Mouse (Mus musculus) brown adipose tissue, adult 24 weeks (tissue): ENCODE data around the gene Endog. TPM values are rescaled to one million over a fixed set of nuclear protein-coding genes. Genes with fewer than 3 reads are reported as not detected.

ENCODE experiments used
- H3K27ac ChIP-seq: fragments of 200-500 bp; replicated peaks from 2 replicates; pipeline ENCODE4 v1.5.1; 2012; ENCODE audit warnings: low read depth, mild to moderate bottlenecking, low read length
- H3K4me1 ChIP-seq: fragments of 200-500 bp; 2 replicates; pipeline ENCODE4 v1.6.1; 2012; ENCODE audit warnings: low read length, mixed read lengths; ENCODE audit not compliant: control insufficient read depth, insufficient read depth, insufficient read length
- H3K4me3 ChIP-seq: fragments of 200-500 bp; 2 replicates; pipeline ENCODE4 v1.5.1; 2012; ENCODE audit warnings: low read depth, mild to moderate bottlenecking, low read length, moderate library complexity; ENCODE audit not compliant: insufficient read depth
- polyA plus RNA-seq: library from polyadenylated mRNA; stranded (reverse); fragments of >200 nt; gene quantifications from 2 replicates; pipeline ENCODE4 v1.2.4, GENCODE M21; 2012; ENCODE audit not compliant: missing spikeins, insufficient read depth, insufficient read length

Gene Endog
- polyA plus RNA-seq, 1 experiment = 64.4 TPM

- no peak overlapping the region for H3K4me3 ChIP-seq
- H3K27ac ChIP-seq = no peak overlapping the region
- no peaks in the 10 kb centered on the region for H3K4me1 ChIP-seq
These were observed 12.4 kb downstream of the Endog start for GRCm38 (mm10) chr2:30183721-30184120.

- Histone ChIP-seq H3K4me1 (no peaks in the 10 kb centered on the region), H3K27ac (no peak overlapping the region), H3K4me3 (no peak overlapping the region)
These were observed 14.0 kb downstream of the Endog start for GRCm38 (mm10) chr2:30185276-30185675.

- H3K27ac ChIP-seq = no peak overlapping the region
- H3K4me3 ChIP-seq = no peak overlapping the region
- no peaks in the 10 kb centered on the region for H3K4me1 ChIP-seq
These were observed 14.4 kb downstream of the Endog start for GRCm38 (mm10) chr2:30185681-30186080.

- Histone ChIP-seq H3K27ac (no peak overlapping the region), H3K4me1 (no peaks in the 10 kb centered on the region), H3K4me3 (no peak overlapping the region)
These were observed 20.7 kb downstream of the Endog start for GRCm38 (mm10) chr2:30191790-30192580.

GRCm38 (mm10) chr2:30194656-30195055 is 23.4 kb downstream of the Endog start:
- Histone ChIP-seq H3K4me3 (no peak overlapping the region), H3K4me1 (peaks cover 2% of the 10 kb centered on the region; the same call in 1 of the 2 replicates), H3K27ac (no peak overlapping the region)

GRCm38 (mm10) chr2:30198021-30198420 is 26.7 kb downstream of the Endog start:
- no peak overlapping the region for H3K27ac ChIP-seq
- H3K4me3 ChIP-seq = no peak overlapping the region
- peaks cover 4% of the 10 kb centered on the region; the same call in 1 of the 2 replicates for H3K4me1 ChIP-seq

GRCm38 (mm10) chr2:30199984-30200383 is 28.7 kb downstream of the Endog start:
- Histone ChIP-seq H3K27ac (no peak overlapping the region), H3K4me1 (peaks cover 7% of the 10 kb centered on the region), H3K4me3 (no peak overlapping the region)

GRCm38 (mm10) chr2:30200388-30200925 is 29.2 kb downstream of the Endog start:
- Histone ChIP-seq H3K27ac (no peak overlapping the region), H3K4me3 (no peak overlapping the region), H3K4me1 (peaks cover 7% of the 10 kb centered on the region)

GRCm38 (mm10) chr2:30203439-30203838 is 32.1 kb downstream of the Endog start:
- no peak overlapping the region for H3K27ac ChIP-seq

GRCm38 (mm10) chr2:30205255-30205628 is 33.9 kb downstream of the Endog start:
- Histone ChIP-seq H3K27ac (peak overlapping the region; percentile 73), H3K4me3 (peak overlapping the region; percentile 88)

More at GRCm38 (mm10) chr2:30203439-30203838, 32.1 kb downstream of the Endog start:
- Histone ChIP-seq H3K4me3 (no peak overlapping the region), H3K4me1 (peaks cover 7% of the 10 kb centered on the region)

GRCm38 (mm10) chr2:30205629-30206357 is 34.5 kb downstream of the Endog start, which contains the start of gene Kyat1:
TSS of gene Kyat1 (minus strand) at chr2:30205847.
- peak within 1 kb of the TSS; percentile 74 for H3K27ac ChIP-seq
- peaks cover 3% of the 10 kb centered on the region; the same call in 1 of the 2 replicates for H3K4me1 ChIP-seq
- H3K4me3 ChIP-seq = peak within 1 kb of the TSS; percentile 88

More at GRCm38 (mm10) chr2:30205255-30205628, 33.9 kb downstream of the Endog start:
- H3K4me1 ChIP-seq = peaks cover 3% of the 10 kb centered on the region; the same call in 1 of the 2 replicates

GRCm38 (mm10) chr2:30207401-30207800 is 36.1 kb downstream of the Endog start:
- H3K27ac ChIP-seq = no peak overlapping the region
- peaks cover 3% of the 10 kb centered on the region; the same call in 1 of the 2 replicates for H3K4me1 ChIP-seq
- no peak overlapping the region for H3K4me3 ChIP-seq

GRCm38 (mm10) chr2:30207886-30208285 is 36.6 kb downstream of the Endog start:
- H3K27ac ChIP-seq = no peak overlapping the region
- H3K4me1 ChIP-seq = peaks cover 3% of the 10 kb centered on the region; the same call in 1 of the 2 replicates
- H3K4me3 ChIP-seq = no peak overlapping the region

- H3K4me1 ChIP-seq = no peaks in the 10 kb centered on the region; the same call in 1 of the 2 replicates
- H3K4me3 ChIP-seq = no peak overlapping the region
- H3K27ac ChIP-seq = no peak overlapping the region
These were observed 40.3 kb downstream of the Endog start for GRCm38 (mm10) chr2:30211408-30212168.
